Mouse (Mus musculus) WW6 (cell line): Measurements from ENCODE around the gene Gfra1.

Experiments used
- DNase-seq: peaks from one replicate; pipeline ENCODE4 v3.0.0-alpha.2; 2013; ENCODE audit warnings: low read depth, low spot score

Gene Gfra1

DNA sequence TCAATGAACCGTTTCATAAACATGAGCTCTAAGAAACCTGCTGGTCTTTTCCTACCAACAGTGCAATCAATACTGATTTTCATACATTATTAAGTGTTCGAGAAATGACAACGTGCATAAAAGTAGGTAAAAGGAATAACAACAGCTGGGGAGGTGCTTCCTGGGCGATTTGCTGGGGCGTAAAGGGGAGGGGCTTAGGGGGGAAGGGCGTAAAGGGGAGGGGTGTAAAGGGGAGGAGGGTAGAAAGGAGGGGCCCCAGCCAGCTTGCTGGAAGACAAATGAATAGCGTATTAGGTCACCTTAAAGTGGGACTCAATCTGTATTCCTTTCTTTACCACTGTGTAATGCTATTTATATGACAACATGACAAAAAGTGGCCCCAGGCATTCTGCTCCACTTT, 13.9 kb downstream of the Gfra1 start:
- DNase-seq: no peak

DNA sequence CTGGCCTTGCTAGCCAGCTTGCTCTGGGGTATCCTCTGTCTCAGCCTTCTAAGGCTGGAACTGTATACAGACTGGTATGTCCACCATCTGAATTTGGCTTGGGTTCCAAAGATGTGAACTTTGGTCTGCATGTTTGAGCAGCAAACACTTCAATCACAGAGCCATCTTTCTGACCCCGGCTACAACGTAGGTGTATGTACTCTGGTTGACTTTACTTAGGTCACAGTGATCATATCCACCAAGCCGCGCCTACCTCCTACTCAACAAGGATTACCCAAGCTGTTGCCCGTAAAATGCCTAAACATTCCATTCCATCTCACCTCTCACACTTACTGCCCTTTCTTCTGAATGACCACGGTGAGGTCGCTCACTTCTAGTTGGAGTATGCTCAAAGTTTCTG, 14.5 kb downstream of the Gfra1 start:
- no peak for DNase-seq

DNA sequence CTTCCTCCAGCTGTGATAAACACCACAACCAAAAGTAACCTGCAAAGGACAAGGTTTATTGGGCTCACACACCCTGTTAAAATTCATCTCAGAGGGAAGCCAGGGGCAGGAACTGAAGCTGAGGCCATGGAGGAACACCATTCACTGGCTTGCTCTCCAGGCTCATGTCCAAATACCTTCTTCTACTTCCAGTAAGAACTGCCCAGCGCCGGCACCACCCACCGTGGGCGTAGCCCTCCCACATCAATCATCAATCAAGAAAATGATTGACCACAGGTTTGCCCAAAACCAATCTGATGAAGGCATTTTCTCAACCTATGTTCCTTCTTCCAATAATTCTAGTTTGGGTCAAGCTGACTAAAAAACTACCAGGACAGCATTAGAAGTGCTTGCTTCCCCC, 16.9 kb downstream of the Gfra1 start:
- DNase-seq: no peak

DNA sequence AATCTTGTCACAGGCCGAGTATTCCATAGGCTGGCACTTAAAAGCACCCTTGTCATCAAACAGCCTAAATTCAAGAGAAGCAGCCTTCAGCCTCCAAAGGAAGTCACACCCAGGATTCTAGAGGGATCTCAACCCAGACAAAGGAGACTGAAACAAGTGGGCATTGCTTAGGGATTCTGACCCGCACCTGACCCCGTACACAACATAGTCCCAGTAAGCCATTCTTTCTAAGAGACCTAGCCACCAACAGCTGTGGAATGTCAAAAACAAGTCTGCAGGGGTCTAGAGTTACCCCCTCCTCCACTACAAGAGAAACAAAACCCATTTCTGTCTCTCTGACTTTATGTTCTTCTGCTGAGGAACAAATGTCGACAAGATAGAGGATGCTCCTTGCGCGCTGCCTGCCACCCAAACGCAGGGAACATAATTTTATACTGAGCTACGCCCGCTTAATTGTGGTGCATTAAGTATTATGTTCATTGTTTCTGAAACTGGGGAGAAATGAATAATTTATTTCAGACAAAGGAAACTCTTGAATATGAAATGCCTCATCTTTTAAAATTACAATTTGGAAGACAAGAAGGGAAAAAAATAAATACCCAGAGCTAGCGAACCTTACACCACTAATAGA, 18.2 kb downstream of the Gfra1 start:
- DNase-seq: no peak

GRCm38 (mm10) chr19:58436874-58437273, 18.8 kb downstream of the Gfra1 start:
- DNase-seq: no peak

DNA sequence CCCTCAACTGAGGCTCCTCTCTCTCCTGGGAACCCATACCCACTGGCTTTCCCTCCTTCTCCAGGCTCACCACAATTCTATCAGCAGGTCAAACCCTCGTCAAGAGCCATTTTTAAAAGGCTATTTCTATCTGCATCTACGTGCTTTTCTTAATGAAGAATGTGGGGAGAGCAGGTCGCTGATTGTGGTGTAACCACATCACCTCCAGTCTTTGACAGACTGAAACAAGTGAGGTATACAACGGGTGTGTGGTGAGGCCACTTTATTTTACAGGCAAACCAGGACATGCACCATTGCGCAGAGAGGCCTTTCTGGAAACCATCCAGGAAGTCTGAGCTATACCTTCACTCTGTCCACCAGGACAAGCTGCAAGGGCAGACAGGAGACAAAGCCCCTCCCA, 19.8 kb downstream of the Gfra1 start:
- no peak for DNase-seq

DNA sequence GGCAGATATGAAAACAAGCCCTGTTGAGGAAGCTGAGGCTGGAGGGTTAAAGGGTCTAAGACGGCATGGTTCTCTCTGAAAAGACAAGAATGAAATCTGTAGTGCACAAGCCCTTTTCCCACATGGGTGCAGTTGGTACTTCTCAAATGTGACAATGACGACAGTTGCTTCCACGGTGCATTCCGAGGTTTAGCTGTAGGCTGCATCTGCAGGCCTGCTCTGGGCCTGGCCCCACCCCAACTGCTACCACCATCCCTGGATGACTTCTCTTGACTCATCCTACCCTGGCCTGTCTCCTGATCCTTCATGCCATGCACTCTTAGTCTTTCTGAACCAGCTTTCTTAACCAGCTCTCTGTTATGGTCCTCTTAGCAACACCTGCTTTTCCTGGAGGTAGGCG, 22.9 kb downstream of the Gfra1 start:
- DNase-seq: no peak

DNA sequence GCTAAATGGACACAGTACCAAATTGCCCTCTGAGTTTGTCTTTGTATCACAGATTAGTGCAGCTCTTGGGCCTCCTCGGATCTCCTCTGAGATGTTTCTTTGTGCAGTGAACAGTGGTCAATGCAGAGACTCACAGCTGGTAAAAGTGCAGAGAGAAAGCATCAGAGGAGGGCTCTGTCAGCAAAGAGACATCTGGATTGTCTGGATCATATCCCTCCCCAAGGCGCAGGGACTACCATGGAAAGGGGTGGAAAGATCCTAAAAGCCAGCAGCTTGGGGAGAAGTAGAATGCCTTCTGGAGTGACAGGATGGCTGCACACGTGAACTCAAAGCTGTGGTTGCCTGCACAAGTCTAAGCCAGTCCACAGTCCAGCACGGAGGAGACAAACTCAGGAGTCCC, 27.2 kb downstream of the Gfra1 start:
- DNase-seq: no peak

DNA sequence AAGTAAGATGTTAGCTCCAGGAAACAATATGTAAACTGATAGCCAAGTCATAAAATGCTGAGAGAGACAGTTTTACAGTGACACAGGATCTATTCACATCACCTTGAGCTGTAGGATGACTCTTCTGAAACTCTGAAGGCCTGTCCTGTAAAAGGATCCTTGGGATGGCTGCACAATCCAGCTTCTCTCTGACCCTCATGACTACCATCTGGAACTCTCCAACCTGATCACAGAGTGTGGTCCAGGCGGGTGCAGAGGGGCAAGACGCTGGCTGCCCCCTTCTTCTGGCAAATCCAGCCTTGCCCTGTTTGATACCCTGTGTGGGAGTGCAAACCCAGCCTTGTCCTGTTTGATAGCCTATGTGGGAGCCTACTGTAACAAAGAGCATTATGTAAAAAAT, 28.4 kb downstream of the Gfra1 start:
- no peak for DNase-seq

DNA sequence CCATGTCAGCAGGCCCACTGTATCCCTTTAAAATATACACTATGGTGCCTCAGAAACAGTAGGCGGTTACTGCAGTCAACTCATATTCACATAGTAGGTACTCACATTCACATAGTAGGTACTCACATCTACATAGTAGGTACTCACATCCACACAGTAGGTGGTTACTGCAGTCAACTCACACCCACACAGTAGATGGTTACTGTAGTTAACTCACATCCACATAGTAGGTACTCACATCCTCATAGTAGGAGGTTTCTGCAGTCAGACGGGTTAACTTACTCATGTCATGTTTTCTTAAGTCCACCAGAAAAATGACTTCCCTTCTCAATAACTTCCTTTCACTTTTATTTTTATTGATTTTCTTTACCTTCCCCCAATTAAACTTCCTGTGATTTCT, 30.8 kb downstream of the Gfra1 start:
- DNase-seq: no peak

DNA sequence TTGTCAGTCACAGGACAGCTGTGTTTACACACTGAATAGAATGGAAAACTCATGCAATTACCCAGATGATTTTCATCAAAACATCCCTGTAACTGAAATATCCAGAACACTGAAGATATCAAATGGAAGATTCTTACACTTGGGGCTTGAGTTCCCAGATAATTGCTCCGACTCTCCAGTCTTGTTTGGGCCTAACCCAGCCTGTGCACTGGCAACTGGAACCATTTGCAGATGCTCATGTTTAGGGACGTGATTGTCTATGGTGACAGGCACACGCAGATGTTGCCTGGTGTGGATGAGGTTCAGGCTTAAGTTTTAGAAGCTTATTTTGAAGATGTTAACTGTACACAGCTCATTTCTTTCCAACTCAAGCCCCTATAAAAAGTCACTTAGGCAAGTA, 31.5 kb downstream of the Gfra1 start:
- DNase-seq: no peak

DNA sequence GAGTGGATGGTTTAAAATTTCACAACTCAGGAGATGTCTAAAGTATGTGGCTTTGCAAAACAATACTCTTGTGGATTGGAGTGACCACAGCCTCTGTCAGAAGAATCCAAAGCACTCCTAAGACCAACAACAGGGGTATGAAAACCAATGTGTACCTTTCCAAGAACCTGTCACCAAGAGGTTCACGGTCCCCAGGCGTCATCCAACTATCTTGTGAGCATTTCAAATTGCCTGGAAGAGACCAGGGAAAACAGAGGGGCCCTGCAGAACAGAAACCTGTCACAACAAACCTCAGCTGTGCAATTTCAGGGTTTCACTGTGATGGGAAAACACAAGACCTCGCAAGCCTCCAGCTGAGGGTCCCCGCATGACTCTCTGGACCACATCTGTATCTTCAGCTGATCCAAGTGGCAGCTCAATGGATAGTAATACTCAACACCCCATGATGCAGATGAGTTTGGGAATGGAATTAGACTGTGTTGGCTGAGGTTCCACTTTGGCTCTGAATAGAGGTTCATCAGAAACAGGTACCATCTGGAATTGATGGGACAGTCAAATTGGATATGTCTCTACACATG, 32.7 kb downstream of the Gfra1 start:
- no peak for DNase-seq

DNA sequence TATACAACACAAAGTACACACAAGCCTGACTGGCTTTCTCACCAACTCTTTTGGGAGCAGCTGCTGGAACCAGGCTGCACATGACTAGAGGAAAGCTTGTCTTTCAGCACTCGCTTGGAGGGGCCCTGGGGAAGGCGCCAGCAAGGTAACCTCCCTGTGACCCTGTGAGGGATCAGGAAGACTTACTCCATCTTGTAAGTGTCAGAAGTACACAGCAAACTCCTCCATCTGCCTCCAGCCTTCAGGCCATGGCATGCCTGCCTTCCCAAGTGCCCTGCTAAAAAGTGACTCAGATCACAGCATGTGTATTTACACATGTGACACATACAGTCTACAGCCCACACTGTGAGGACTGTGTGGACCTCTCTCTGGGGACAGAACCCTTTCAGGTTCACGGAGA, 36.0 kb downstream of the Gfra1 start:
- no peak for DNase-seq

DNA sequence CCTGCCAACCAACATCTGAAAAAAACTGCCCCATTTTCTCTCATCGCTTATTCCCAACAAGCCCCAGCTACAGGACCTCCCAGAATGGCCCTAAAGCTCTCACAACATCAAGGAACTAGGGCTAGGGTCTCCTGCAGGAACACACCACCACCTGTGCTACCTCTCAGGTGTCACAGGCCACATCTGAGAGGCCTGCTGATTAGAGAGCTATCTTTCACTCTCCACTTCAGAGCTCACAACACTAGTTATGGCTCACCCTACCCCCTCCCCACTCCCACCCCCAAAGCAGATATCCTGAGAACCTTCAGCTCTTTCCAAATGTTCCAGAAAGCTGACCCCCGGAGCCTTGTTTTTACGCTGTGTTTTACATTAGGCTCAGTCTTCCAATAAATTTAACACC, 36.4 kb downstream of the Gfra1 start:
- DNase-seq: no peak

DNA sequence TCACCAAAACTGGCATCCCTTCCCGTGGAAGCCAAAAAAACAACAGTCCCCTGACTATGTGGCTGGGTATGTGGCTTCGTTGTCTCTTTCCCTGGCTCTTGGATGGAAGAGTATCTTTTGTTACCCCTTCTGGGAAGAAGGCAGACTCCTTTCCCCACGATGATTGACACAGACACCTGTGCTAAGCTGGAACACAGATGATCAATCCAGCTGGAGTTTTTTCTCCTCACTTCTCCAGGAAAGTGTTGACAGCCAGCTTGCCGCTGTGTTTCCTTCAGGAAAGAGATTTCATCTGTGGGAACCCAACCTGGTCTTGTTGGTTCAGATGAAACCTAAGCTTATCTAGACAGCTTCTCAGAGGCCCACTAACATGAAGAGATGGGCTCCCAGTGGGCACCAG, 40.5 kb downstream of the Gfra1 start:
- DNase-seq: no peak

DNA sequence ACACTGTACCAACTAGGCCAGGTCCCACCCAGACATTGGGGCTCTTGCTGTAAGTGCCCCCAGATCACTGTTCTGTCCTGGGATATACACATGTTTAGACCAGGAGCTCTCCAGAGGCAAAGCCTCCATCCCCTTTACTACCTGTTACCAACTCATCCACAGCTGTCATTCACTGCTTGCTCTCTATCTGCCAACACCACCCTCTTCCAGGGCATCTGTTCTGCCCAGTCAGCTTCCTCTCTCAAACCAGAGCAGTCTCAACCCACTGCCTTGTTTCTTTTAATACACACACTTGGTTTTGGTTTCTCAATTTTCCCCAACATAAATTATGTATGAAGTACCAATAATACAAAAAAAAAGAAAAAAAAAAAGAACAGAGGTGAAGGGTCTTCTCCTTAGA, 41.0 kb downstream of the Gfra1 start:
- DNase-seq: no peak

DNA sequence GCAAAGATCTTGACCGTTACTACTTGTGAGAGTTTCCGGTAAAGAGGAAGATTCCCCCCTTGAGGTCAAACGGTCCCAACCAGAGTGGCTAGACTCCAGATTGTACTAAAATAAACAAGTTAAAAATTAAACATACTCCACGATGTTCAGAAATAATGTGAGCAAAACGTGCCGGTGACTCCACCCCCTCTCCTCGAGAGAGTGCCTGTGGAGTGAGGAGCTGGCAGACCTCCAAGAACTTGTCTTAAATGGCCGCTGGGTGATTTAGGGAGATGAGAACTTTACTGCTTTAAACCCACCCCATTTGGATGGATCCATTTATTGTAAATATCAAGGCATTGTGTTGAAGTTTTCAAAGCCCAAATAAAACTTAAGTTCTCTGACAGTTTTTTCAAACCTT, 42.4 kb downstream of the Gfra1 start:
- DNase-seq: no peak

- DNase-seq: no peak
These were observed 42.9 kb downstream of the Gfra1 start for GRCm38 (mm10) chr19:58412811-58413210.

- no peak for DNase-seq
These were observed 49.0 kb downstream of the Gfra1 start for GRCm38 (mm10) chr19:58406726-58407125.

- no peak for DNase-seq
These were observed 55.5 kb downstream of the Gfra1 start for GRCm38 (mm10) chr19:58400224-58400623.

GRCm38 (mm10) chr19:58399166-58399565, 56.5 kb downstream of the Gfra1 start:
- no peak for DNase-seq

DNA sequence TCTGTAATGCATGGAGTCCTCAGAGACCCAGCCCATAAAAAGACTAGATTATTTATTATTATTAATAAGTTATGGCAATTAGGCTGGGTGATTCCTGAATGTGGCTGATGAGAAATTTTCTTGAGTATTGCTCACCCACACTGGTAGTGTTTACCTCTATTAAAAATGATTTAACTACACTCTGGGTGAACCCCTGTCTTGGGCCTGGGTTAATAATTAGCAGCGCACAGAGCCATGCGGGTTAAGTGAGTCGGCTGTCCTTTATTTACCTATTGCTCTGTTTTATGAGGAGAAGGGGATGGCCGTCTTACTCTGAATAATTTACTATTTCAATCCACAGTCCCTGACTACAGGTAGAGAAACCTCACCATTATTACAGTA, 59.1 kb downstream of the Gfra1 start:
- DNase-seq: no peak

GRCm38 (mm10) chr19:58395785-58396603, 59.7 kb downstream of the Gfra1 start:
- DNase-seq: no peak
